Mouse (Mus musculus) erythroblast, embryonic 14.5 days (primary cell): Measurements from ENCODE around the gene Wnk4. TPM values are rescaled to one million over a fixed set of nuclear protein-coding genes. Genes with fewer than 3 reads are reported as not detected.
"Not testable (repeated sequence)": the region's sequence is repeated elsewhere in the genome, so short reads cannot be mapped to it uniquely, and the experiment has no call there.

Source experiments
- H3K27me3 ChIP-seq: 2 replicates; pipeline ENCODE4 v1.6.1; 2012; ENCODE audit warnings: inconsistent platforms; ENCODE audit not compliant: control insufficient read depth
- H3K36me3 ChIP-seq: 2 replicates; pipeline ENCODE4 v1.6.1; 2012; ENCODE audit warnings: mild to moderate bottlenecking, inconsistent platforms; ENCODE audit not compliant: control insufficient read depth
- H3K4me1 ChIP-seq: 2 replicates; pipeline ENCODE4 v1.6.1; 2012; ENCODE audit warnings: inconsistent platforms; ENCODE audit not compliant: control insufficient read depth
- H3K4me3 ChIP-seq: replicated peaks from 2 replicates; pipeline ENCODE3; 2012; ENCODE audit warnings: moderate library complexity, mild to moderate bottlenecking, inconsistent platforms
- H3K9me3 ChIP-seq: 2 replicates; pipeline ENCODE4 v1.6.1; 2012; ENCODE audit warnings: low read length, inconsistent platforms, mixed read lengths; ENCODE audit not compliant: control insufficient read depth
- GATA1 ChIP-seq: IDR thresholded peaks from 2 replicates; pipeline ENCODE4 v1.6.1; 2012; ENCODE audit warnings: low read length, inconsistent platforms, mixed read lengths
- TAL1 ChIP-seq: IDR thresholded peaks from 3 replicates; pipeline ENCODE4 v1.6.1; 2012; ENCODE audit warnings: low read length, inconsistent platforms, mixed read lengths
- polyA plus RNA-seq: library from polyadenylated mRNA; stranded (reverse); fragments of >175 nt; gene quantifications from 2 replicates; pipeline ENCODE4 v1.2.3, GENCODE M21; 2012

The Wnk4 gene
- polyA plus RNA-seq, 1 experiment, result 14.8 TPM

DNA sequence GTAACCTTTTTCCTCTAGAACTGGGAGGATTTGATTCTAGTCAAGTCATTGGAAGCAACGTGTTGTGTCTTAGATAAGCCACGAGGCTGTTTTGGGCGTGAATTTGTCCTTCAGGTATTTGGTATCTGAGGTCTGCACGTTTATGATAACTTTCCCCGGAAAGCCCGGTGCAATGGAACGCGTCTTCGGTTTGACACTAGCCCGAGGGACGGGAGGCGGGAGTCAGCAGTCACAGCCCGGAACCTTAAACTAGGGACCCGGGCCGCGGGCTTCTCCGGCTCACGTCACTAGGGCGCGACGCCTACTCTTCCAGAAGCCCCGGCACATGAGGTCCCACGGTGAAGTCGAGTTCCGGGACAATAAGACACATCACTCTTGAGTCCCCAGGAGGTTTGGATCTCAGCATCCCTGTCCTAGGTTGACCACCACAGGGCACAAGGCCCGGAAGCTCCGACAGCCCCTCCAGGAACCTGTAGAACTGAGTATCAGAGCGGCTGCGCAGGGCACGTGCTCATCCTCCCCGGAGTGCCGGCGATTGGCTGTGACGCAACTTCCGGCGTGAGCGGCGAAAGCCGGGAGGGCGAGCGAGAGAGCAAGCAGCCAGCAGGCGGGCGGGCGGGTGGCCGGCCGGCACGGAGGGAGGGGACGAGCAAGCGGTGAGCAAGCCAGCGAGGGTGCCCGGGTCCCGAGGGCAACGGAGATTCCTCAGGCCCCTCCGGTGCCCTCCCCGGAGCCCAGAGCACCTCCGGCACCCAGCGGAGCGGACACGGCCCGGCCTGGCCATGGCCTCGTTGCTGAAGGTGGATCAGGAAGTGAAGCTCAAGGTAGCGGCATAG lies 55.5 kb downstream of the Wnk4 start, which contains the start of gene Psme3:
Gene Psme3, plus strand, starts transcription at position 549 of the 836 bp plus-strand sequence.
- TF ChIP-seq TAL1, result peak; percentile 92
- TF ChIP-seq GATA1, result peak; percentile 96
- H3K9me3 ChIP-seq, result 0 out of 2 replicates have a peak, but pooled peaks cover 3% of the 10 kb centered on the region
- H3K36me3 ChIP-seq, result peaks cover 63% of the 10 kb centered on the region
- H3K4me3 ChIP-seq, result peak within 1 kb of the TSS; percentile 74
- H3K4me1 ChIP-seq, result peaks cover 73% of the 10 kb centered on the region
- no peaks in the 10 kb centered on the region for H3K27me3 ChIP-seq

DNA sequence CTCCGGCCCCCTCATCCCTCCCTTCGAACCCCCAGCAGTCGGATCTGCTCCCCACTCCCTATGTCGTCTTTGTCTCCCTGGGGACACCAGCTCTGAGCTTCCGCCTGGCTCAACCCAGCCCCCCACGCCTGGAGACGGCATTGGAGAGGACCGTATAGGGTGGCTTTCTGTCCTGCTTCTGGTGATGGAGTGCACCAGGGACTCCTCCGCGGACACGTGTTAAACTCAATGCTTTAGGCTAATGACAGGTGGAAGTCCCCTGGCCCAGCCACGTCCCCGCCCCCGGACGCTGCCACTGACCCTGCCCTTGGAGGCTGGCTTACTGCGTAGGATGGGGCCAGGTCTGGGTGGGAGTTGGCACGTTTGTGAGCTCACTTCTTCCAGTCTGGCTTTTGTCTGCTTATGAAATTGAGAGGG lies 56.1 kb downstream of the Wnk4 start:
- H3K4me3 ChIP-seq, result peak overlapping the region; percentile 74
- peaks cover 68% of the 10 kb centered on the region for H3K4me1 ChIP-seq
- peaks cover 69% of the 10 kb centered on the region for H3K36me3 ChIP-seq
- TF ChIP-seq TAL1, result no peak
- TF ChIP-seq GATA1, result no peak
- no peaks in the 10 kb centered on the region for H3K27me3 ChIP-seq
- H3K9me3 ChIP-seq, result 0 out of 2 replicates have a peak, but pooled peaks cover 3% of the 10 kb centered on the region

DNA sequence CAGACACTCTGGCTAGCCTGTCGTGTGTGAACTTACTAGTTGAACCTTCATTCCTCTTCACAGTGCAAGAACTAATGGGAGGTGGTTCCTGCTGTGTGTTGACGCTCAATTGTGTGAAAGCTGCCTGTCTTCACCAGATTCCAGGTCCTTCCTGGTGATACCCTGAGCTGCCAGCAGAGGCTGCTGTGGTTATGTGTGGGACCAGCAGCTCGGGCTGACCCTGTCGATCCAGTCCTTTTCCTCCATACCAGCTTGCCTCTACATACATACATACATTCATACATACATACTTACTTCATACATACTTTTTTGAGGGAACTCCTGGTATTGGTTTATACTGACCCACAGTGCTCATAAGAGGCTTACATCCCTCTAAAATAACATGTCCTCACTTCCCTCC lies 63.2 kb downstream of the Wnk4 start:
- TF ChIP-seq GATA1, result no peak
- TF ChIP-seq TAL1, result no peak
- Histone ChIP-seq H3K36me3 (peaks cover 95% of the 10 kb centered on the region), H3K9me3 (no peaks in the 10 kb centered on the region), H3K4me3 (no peak overlapping the region), H3K27me3 (no peaks in the 10 kb centered on the region), H3K4me1 (peaks cover 34% of the 10 kb centered on the region)

DNA sequence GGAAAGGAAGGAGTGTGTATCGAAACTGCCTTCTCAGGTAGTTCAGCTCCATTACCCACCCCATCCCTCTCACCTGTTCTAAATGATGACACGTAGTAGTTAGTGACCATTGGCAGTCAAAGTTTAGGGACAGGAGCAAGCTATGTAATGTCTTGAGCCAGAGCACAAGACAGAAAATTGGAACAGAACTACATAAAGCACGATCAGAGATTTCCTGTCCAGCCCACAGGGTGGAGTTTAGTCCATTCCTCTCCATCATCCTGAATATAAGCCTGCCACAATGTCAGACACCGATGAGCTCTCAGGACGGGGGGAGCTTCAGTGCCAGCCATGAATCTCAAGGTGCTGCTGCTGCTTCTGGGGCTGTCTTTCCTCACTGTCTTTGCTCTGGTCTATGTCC lies 64.4 kb downstream of the Wnk4 start, which contains the start of gene Aoc2:
Gene Aoc2, plus strand, starts transcription at position 301 of the 400 bp plus-strand sequence.
- TF ChIP-seq GATA1 (no peak), TAL1 (no peak)
- Histone ChIP-seq H3K4me1 (peaks cover 23% of the 10 kb centered on the region), H3K9me3 (no peaks in the 10 kb centered on the region), H3K27me3 (no peaks in the 10 kb centered on the region), H3K36me3 (peaks cover 92% of the 10 kb centered on the region), H3K4me3 (no peak within 1 kb of the TSS)

DNA sequence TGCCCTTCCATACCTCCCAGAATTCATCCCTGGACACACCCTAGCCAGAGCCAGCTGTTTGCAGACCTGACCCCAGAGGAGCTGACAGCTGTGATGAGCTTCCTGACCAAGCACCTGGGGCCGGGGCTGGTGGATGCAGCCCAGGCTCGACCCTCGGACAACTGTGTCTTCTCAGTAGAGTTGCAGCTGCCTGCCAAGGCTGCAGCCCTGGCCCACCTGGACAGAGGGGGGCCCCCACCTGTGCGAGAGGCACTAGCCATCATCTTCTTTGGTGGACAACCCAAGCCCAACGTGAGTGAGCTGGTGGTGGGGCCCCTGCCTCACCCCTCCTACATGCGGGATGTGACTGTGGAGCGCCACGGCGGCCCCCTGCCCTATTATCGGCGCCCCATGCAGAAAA lies 64.8 kb downstream of the Wnk4 start:
- not testable (repeated sequence) for H3K9me3 ChIP-seq, H3K4me3 ChIP-seq, H3K27me3 ChIP-seq
- peaks cover 88% of the 10 kb centered on the region for H3K36me3 ChIP-seq
- H3K4me1 ChIP-seq, result peaks cover 19% of the 10 kb centered on the region

DNA sequence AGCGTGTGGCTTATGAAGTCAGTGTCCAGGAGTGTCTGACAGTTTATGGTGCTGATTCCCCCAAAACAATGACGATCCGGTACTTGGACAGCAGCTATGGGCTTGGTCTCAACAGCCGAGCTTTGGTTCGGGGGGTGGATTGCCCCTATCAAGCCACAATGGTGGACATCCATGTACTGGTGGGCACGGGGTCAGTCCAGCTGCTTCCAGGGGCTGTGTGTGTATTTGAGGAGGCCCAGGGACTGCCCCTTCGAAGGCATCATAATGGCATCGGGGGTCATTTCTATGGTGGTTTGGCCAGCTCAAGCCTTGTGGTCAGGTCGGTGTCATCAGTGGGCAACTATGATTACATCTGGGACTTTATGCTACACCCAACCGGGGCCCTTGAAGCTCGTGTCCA lies 65.8 kb downstream of the Wnk4 start:
- no peaks in the 10 kb centered on the region for H3K9me3 ChIP-seq
- H3K36me3 ChIP-seq, result peaks cover 78% of the 10 kb centered on the region
- peaks cover 15% of the 10 kb centered on the region for H3K4me1 ChIP-seq
- H3K27me3 ChIP-seq, result no peaks in the 10 kb centered on the region
- H3K4me3 ChIP-seq, result no peak overlapping the region
- TF ChIP-seq TAL1 (no peak), GATA1 (no peak)

Other genes starting within 250 kb of the Wnk4 start
- 0.05 and 0.14 TPM in 2 replicates for gene Naglu, start 190.6 kb upstream of the Wnk4 start, polyA plus RNA-seq
- 0.04 and 0.06 TPM in 2 replicates for gene Hsd17b1, start 182.2 kb upstream of the Wnk4 start, polyA plus RNA-seq
- gene Coasy, start 178.0 kb upstream of the Wnk4 start, polyA plus RNA-seq, result 0.65 and 0.87 TPM in 2 replicates
- 1.4 and 1.7 TPM in 2 replicates for gene Mlx, start 173.3 kb upstream of the Wnk4 start, polyA plus RNA-seq
- gene Psmc3ip, start 165.1 kb upstream of the Wnk4 start, polyA plus RNA-seq, result 3.9 and 5.2 TPM in 2 replicates
- 1.6 and 1.7 TPM in 2 replicates for gene Retreg3, start 140.7 kb upstream of the Wnk4 start, polyA plus RNA-seq
- 22.0 and 23.7 TPM in 2 replicates for gene Tubg1, start 140.6 kb upstream of the Wnk4 start, polyA plus RNA-seq
- gene Tubg2, start 104.7 kb upstream of the Wnk4 start, polyA plus RNA-seq, result not detected in 2 replicates
- 0.01 TPM in 1 of 2 replicates, not detected in the other for gene Cntnap1, start 90.0 kb upstream of the Wnk4 start, polyA plus RNA-seq
- 0.15 and 0.21 TPM in 2 replicates for gene Plekhh3, start 89.2 kb upstream of the Wnk4 start, polyA plus RNA-seq
- gene Ccr10, start 85.1 kb upstream of the Wnk4 start, polyA plus RNA-seq, result 0.02 TPM in 1 of 2 replicates, not detected in the other
- 0.71 and 0.74 TPM in 2 replicates for gene Ezh1, start 34.1 kb upstream of the Wnk4 start, polyA plus RNA-seq
- gene Ramp2, start 14.5 kb upstream of the Wnk4 start, polyA plus RNA-seq, result 0.07 and 0.09 TPM in 2 replicates
- gene Vps25, start 6.9 kb upstream of the Wnk4 start, polyA plus RNA-seq, result 16.1 and 19.2 TPM in 2 replicates
- 0.02 TPM in 1 of 2 replicates, not detected in the other for gene Cntd1, start 18.4 kb downstream of the Wnk4 start, polyA plus RNA-seq
- 2.2 and 4.5 TPM in 2 replicates for gene Coa3, start 18.5 kb downstream of the Wnk4 start, polyA plus RNA-seq
- gene Becn1, start 41.7 kb downstream of the Wnk4 start, polyA plus RNA-seq, result 17.9 and 19.6 TPM in 2 replicates
- 22.5 and 26.2 TPM in 2 replicates for gene Psme3, start 55.6 kb downstream of the Wnk4 start, polyA plus RNA-seq
- 1.9 and 2.8 TPM in 2 replicates for gene Aoc2, start 64.5 kb downstream of the Wnk4 start, polyA plus RNA-seq
- 0.02 and 0.06 TPM in 2 replicates for gene Aoc3, start 70.0 kb downstream of the Wnk4 start, polyA plus RNA-seq
- gene G6pc, start 107.0 kb downstream of the Wnk4 start, polyA plus RNA-seq, result not detected in 2 replicates
- 2.9 and 3.7 TPM in 2 replicates for gene Aarsd1, start 157.0 kb downstream of the Wnk4 start, polyA plus RNA-seq
- gene Gm27029, start 164.2 kb downstream of the Wnk4 start, polyA plus RNA-seq, result 3.6 and 3.7 TPM in 2 replicates
- 0.20 and 0.24 TPM in 2 replicates for gene Rundc1, start 164.5 kb downstream of the Wnk4 start, polyA plus RNA-seq
- not detected in 2 replicates for gene Ptges3l, start 164.8 kb downstream of the Wnk4 start, polyA plus RNA-seq
- gene Rpl27, start 181.7 kb downstream of the Wnk4 start, polyA plus RNA-seq, result 28.9 and 48.8 TPM in 2 replicates
- gene Ifi35, start 187.8 kb downstream of the Wnk4 start, polyA plus RNA-seq, result 1.6 and 2.1 TPM in 2 replicates
- 0.09 and 0.16 TPM in 2 replicates for gene Rnd2, start 204.4 kb downstream of the Wnk4 start, polyA plus RNA-seq
- 0.69 and 0.80 TPM in 2 replicates for gene Vat1, start 205.7 kb downstream of the Wnk4 start, polyA plus RNA-seq